26 mouse cellular contexts compared by ENCODE assay signal in the genomic region with DNA sequence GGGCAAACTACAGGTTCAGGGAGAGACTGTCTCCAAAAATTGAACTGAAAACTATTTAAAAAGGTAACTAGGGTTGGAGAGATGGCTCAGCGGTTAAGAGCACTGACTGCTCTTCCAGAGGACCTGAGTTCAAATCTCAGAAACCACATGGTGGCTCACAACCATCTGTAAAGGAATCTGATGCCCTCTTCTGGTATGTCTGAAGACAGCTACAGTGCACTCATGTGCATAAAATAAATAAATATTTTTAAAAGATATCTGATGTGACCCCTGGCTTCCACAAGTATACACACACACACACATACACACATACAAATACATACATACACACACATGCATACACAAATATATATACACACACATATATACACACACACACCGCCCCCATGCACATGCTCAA. TPM values are rescaled to one million over a fixed set of nuclear protein-coding genes. Genes with fewer than 3 reads are reported as not detected.
DNase-seq lines count a peak whose midpoint lies in the region; ATAC-seq and TF ChIP-seq lines count a peak whose summit lies in the region.
"Had no signal": no experiment of that assay in that cellular context is flagged by ENCODE, and none has a peak within 500 bp of the region (broad histone marks: within the 10 kb centered on the region; RNA-seq: fewer than 3 reads in every experiment).

No protein-coding gene starts in this region.

- no peaks in the 10 kb centered on the region for H3K4me1 ChIP-seq in hindbrain, postnatal 0 days (ENCODE audit: insufficient read depth, low read length)
- no peaks in the 10 kb centered on the region for H3K4me1 ChIP-seq in hindbrain, embryonic 16.5 days (ENCODE audit: control insufficient read depth, insufficient read depth, low read depth, low read length)
- peaks cover 0 to 6% of the 10 kb centered on the region in 2 experiments; a peak in 2 of 4 replicates for H3K4me1 ChIP-seq in liver, embryonic 14.5 days (replicated peaks; ENCODE audit: control insufficient read depth in 2 of 2, insufficient read depth in 2 of 2, low read length in 1 of 2)
- peaks cover 8% of the 10 kb centered on the region for H3K4me1 ChIP-seq in liver, embryonic 12.5 days
- H3K4me1 ChIP-seq in CH12.LX (ENCODE audit: control insufficient read depth in 1 of 2, insufficient read depth in 2 of 2): peaks cover 0 to 7% of the 10 kb centered on the region in 2 experiments; a peak in 1 of 4 replicates
- H3K4me1 ChIP-seq: midbrain, embryonic 15.5 days had no signal

- no peak for TF ChIP-seq POLR2A in CH12.LX (IDR thresholded peaks at IDR 0.05; ENCODE audit: low read depth, low read length)

- no peak for DNase-seq in hindbrain, postnatal 0 days (ENCODE audit: low spot score)
- no peak for DNase-seq in liver, embryonic 14.5 days (ENCODE audit: low read depth in 3 of 3, low spot score in 3 of 3)
- DNase-seq in CH12.LX (ENCODE audit: extremely low read depth): no peak
- DNase-seq in right cerebral cortex, adult 18-20 months: no peak
- DNase-seq: adrenal gland, adult 2 months; adrenal gland, postnatal 36 days; cerebellum, adult 2 months; cerebellum, postnatal 14 days; heart, postnatal 36 days; kidney, adult 2 months; kidney, postnatal 10 days; layer of hippocampus, adult 9-11 months; liver, embryonic 13.5 days; lung, embryonic 14.5 days; right cerebral cortex, postnatal 4 days; thymus, adult 2 months; thymus, postnatal 36 days had no signal

- peak; percentile 29; the same call in 1 of the 2 replicates for TF ChIP-seq CTCF in hindbrain, postnatal 0 days (IDR thresholded peaks at IDR 0.05; ENCODE audit: low read depth)
- TF ChIP-seq CTCF in liver, embryonic 14.5 days (IDR thresholded peaks at IDR 0.05; ENCODE audit: low read depth): peak; percentile 7; the same call in 1 of the 2 replicates
- TF ChIP-seq CTCF in CH12.LX (conservative IDR thresholded peaks at IDR 0.05 in 1 of 2, IDR thresholded peaks at IDR 0.05 in 1 of 2; ENCODE audit: low read depth in 2 of 2, low read length in 2 of 2): peak in 1 of 2 experiments; percentile 25; a peak in 2 of 4 replicates

- in situ Hi-C loops in CH12.LX (cut with MboI; ENCODE audit: low pct_ligation_motif_present, low pct_unique_long_range_greater_than_20kb, low sequenced_read_pairs): no loop called here

- H3K4me3 ChIP-seq in hindbrain, postnatal 0 days (ENCODE audit: low read length): no peak overlapping the region
- no peak overlapping the region for H3K4me3 ChIP-seq in hindbrain, embryonic 16.5 days (ENCODE audit: low read length)
- no peak overlapping the region for H3K4me3 ChIP-seq in liver, embryonic 14.5 days (ENCODE audit: insufficient read depth in 1 of 2, low read depth in 2 of 2, low read length in 2 of 2)
- no peak overlapping the region for H3K4me3 ChIP-seq in liver, embryonic 12.5 days
- H3K4me3 ChIP-seq in CH12.LX (replicated peaks in 1 of 3; ENCODE audit: low read depth in 2 of 3, low read length in 2 of 3, poor library complexity in 1 of 3): no peak overlapping the region
- no peak overlapping the region for H3K4me3 ChIP-seq in macrophage (ENCODE audit: inconsistent target)
- H3K4me3 ChIP-seq: erythroblast, embryonic 14.5 days; hindbrain, embryonic 13.5 days; limb, embryonic 13.5 days; liver, embryonic 13.5 days; midbrain, embryonic 15.5 days had no signal

- H3K36me3 ChIP-seq in hindbrain, postnatal 0 days (ENCODE audit: insufficient read depth, low read length): no peaks in the 10 kb centered on the region
- no peaks in the 10 kb centered on the region for H3K36me3 ChIP-seq in hindbrain, embryonic 16.5 days (ENCODE audit: control insufficient read depth, insufficient read depth, low read length)
- no peaks in the 10 kb centered on the region for H3K36me3 ChIP-seq in liver, embryonic 14.5 days (replicated peaks; ENCODE audit: control insufficient read depth, insufficient read depth, low read depth)
- H3K36me3 ChIP-seq in liver, embryonic 12.5 days: no peaks in the 10 kb centered on the region
- H3K36me3 ChIP-seq in CH12.LX (replicated peaks in 1 of 2; ENCODE audit: control insufficient read depth in 1 of 2, insufficient read depth in 1 of 2, low read length in 1 of 2): no peaks in the 10 kb centered on the region
- no peaks in the 10 kb centered on the region for H3K36me3 ChIP-seq in macrophage (ENCODE audit: inconsistent target)
- H3K36me3 ChIP-seq: hindbrain, embryonic 13.5 days; limb, embryonic 13.5 days; liver, embryonic 13.5 days; midbrain, embryonic 15.5 days had no signal

- no peaks in the 10 kb centered on the region for H3K27me3 ChIP-seq in hindbrain, postnatal 0 days (ENCODE audit: insufficient read depth, low read length)
- no peaks in the 10 kb centered on the region for H3K27me3 ChIP-seq in hindbrain, embryonic 16.5 days (replicated peaks; ENCODE audit: control insufficient read depth, insufficient read depth, low read length)
- no peaks in the 10 kb centered on the region for H3K27me3 ChIP-seq in liver, embryonic 14.5 days (ENCODE audit: control insufficient read depth, insufficient read depth, low read length)
- H3K27me3 ChIP-seq in liver, embryonic 12.5 days (replicated peaks): no peaks in the 10 kb centered on the region
- H3K27me3 ChIP-seq in CH12.LX (replicated peaks): no peaks in the 10 kb centered on the region
- H3K27me3 ChIP-seq: hindbrain, embryonic 13.5 days; limb, embryonic 13.5 days; liver, embryonic 13.5 days; midbrain, embryonic 15.5 days had no signal

- no peak for TF ChIP-seq EP300 in liver, embryonic 14.5 days (IDR thresholded peaks at IDR 0.05; ENCODE audit: low read depth)
- TF ChIP-seq EP300 in CH12.LX (IDR thresholded peaks at IDR 0.05; ENCODE audit: low read length): no peak

- no peaks in the 10 kb centered on the region for H3K79me2 ChIP-seq in CH12.LX (replicated peaks; ENCODE audit: control insufficient read depth, extremely low read depth, insufficient read depth, poor library complexity, severe bottlenecking)
- no peaks in the 10 kb centered on the region for H3K79me2 ChIP-seq in macrophage (ENCODE audit: inconsistent target)

- peak; percentile 25 for TF ChIP-seq RAD21 in CH12.LX (IDR thresholded peaks at IDR 0.05; ENCODE audit: low read depth, low read length)

- no peak for ATAC-seq in hindbrain, postnatal 0 days
- ATAC-seq in hindbrain, embryonic 16.5 days: no peak
- no peak for ATAC-seq in liver, embryonic 14.5 days (ENCODE audit: insufficient read depth)
- ATAC-seq in liver, embryonic 12.5 days: no peak
- ATAC-seq: activated CD4-positive, CD25-positive, alpha-beta regulatory T cell, adult 4 months; forebrain, embryonic 16.5 days; midbrain, embryonic 15.5 days had no signal

- dilution Hi-C loops in CH12.LX (cut with MboI; ENCODE audit: extremely low pct_ligation_motif_present, extremely low pct_unique_long_range_greater_than_20kb, low sequenced_read_pairs): no loop called here

- H3K4me2 ChIP-seq in hindbrain, postnatal 0 days (ENCODE audit: low read depth, low read length): no peak overlapping the region
- H3K4me2 ChIP-seq in hindbrain, embryonic 16.5 days (ENCODE audit: low read length): no peak overlapping the region
- H3K4me2 ChIP-seq in liver, embryonic 14.5 days (ENCODE audit: low read depth): no peak overlapping the region
- H3K4me2 ChIP-seq in liver, embryonic 12.5 days: no peak overlapping the region
- no peak overlapping the region for H3K4me2 ChIP-seq in CH12.LX (ENCODE audit: insufficient read depth, low read depth, poor library complexity, severe bottlenecking)
- H3K4me2 ChIP-seq: hindbrain, embryonic 13.5 days; limb, embryonic 13.5 days; liver, embryonic 13.5 days; lung, embryonic 14.5 days; midbrain, embryonic 15.5 days had no signal

- H3K27ac ChIP-seq in hindbrain, postnatal 0 days: no peak overlapping the region
- H3K27ac ChIP-seq in hindbrain, embryonic 16.5 days (ENCODE audit: low read depth, low read length): no peak overlapping the region
- H3K27ac ChIP-seq in liver, embryonic 14.5 days: no peak overlapping the region
- H3K27ac ChIP-seq in liver, embryonic 12.5 days: no peak overlapping the region
- H3K27ac ChIP-seq in CH12.LX (ENCODE audit: insufficient read depth, low read depth) (no peak overlapping the region), macrophage (0 out of 2 replicates have a peak overlapping the region, but pooled peaks have one; percentile 38)
- H3K27ac ChIP-seq: hindbrain, embryonic 13.5 days; limb, embryonic 13.5 days; liver, embryonic 13.5 days; midbrain, embryonic 15.5 days had no signal

- no peak overlapping the region for H3K9ac ChIP-seq in hindbrain, postnatal 0 days (replicated peaks; ENCODE audit: low read length)
- H3K9ac ChIP-seq in hindbrain, embryonic 16.5 days (ENCODE audit: low read depth, low read length): no peak overlapping the region
- no peak overlapping the region for H3K9ac ChIP-seq in liver, embryonic 14.5 days (replicated peaks)
- H3K9ac ChIP-seq in liver, embryonic 12.5 days: no peak overlapping the region
- no peak overlapping the region for H3K9ac ChIP-seq in CH12.LX (ENCODE audit: insufficient read depth, low read depth)
- H3K9ac ChIP-seq: hindbrain, embryonic 13.5 days; limb, embryonic 13.5 days; liver, embryonic 13.5 days; lung, embryonic 14.5 days; midbrain, embryonic 15.5 days had no signal

- 90% methylated on average over 2 of the region's 2 CpGs for WGBS in hindbrain, postnatal 0 days
- 92% methylated on average over 2 of the region's 2 CpGs for WGBS in hindbrain, embryonic 16.5 days
- WGBS in liver, embryonic 14.5 days (ENCODE audit: insufficient replicate concordance): 76% methylated on average over 2 of the region's 2 CpGs
- 73% methylated on average over 2 of the region's 2 CpGs for WGBS in liver, embryonic 12.5 days (ENCODE audit: insufficient replicate concordance)
- 87% methylated on average over 2 of the region's 2 CpGs for WGBS in macrophage (ENCODE audit: missing documents)

- H3K9me3 ChIP-seq in hindbrain, postnatal 0 days (ENCODE audit: low read length): no peaks in the 10 kb centered on the region
- no peaks in the 10 kb centered on the region for H3K9me3 ChIP-seq in hindbrain, embryonic 16.5 days (ENCODE audit: control insufficient read depth, low read length)
- H3K9me3 ChIP-seq in liver, embryonic 14.5 days (ENCODE audit: control insufficient read depth, low read length): no peaks in the 10 kb centered on the region
- no peaks in the 10 kb centered on the region for H3K9me3 ChIP-seq in liver, embryonic 12.5 days (replicated peaks)
- H3K9me3 ChIP-seq in CH12.LX (replicated peaks; ENCODE audit: low read length): no peaks in the 10 kb centered on the region
- H3K9me3 ChIP-seq: hindbrain, embryonic 13.5 days; limb, embryonic 13.5 days; liver, embryonic 13.5 days; midbrain, embryonic 15.5 days had no signal

RNA-seq across cellular contexts. Expression of a gene that starts 31.3 kb away (rescaled TPM):
- 9.1 and 11.4 TPM in 2 replicates for total RNA-seq in hindbrain, postnatal 0 days (2014; rRNA removed)
- polyA plus RNA-seq in hindbrain, postnatal 0 days (2015; fragmentation: Nextera tagmentation; extraction: Ambion mirVana): 42.3 and 43.9 TPM in 2 replicates
- polyA plus RNA-seq in hindbrain, embryonic 16.5 days (2015; fragmentation: Nextera tagmentation; extraction: Ambion mirVana): 35.5 and 39.7 TPM in 2 replicates
- 4.7 and 7.3 TPM in 2 replicates for polyA plus RNA-seq in liver, embryonic 14.5 days (2012; rRNA removed)
- polyA plus RNA-seq in liver, embryonic 14.5 days (2014; fragmentation: Nextera tagmentation; extraction: Ambion mirVana): 3.3 and 4.6 TPM in 2 replicates
- polyA plus RNA-seq in liver, embryonic 12.5 days (2016; fragmentation: Nextera tagmentation; extraction: Ambion mirVana): 12.9 and 14.9 TPM in 2 replicates
- 5.3 and 5.5 TPM in 2 replicates for total RNA-seq in CH12.LX (2012; rRNA removed)
- 7.4 and 8.7 TPM in 2 replicates for total RNA-seq in CH12.LX (2014; rRNA removed)
- polyA plus RNA-seq in CH12.LX (2012; ENCODE audit: insufficient read length, low read depth): 21.6 and 22.0 TPM in 2 replicates
- total RNA-seq in macrophage (2018; cell fraction: chromatin; rRNA removed): 100 to 1,000 TPM in 13 of 26 experiments, 10 to 100 TPM in 13; 58.0 to 159 (median 101) TPM
- total RNA-seq in macrophage (2018; cell fraction: cytosol; rRNA removed): 10 to 100 TPM in 16 of 26 experiments, 1 to 10 TPM in 10; 6.9 to 20.4 (median 11.7) TPM
- total RNA-seq in macrophage (2018; cell fraction: nucleus; rRNA removed): 100 to 1,000 TPM in 1 of 26 experiments, 10 to 100 TPM in 25; 24.1 to 120 (median 52.0) TPM
- polyA plus RNA-seq in macrophage (2018): 16.8 to 32.4 TPM (median 22.3 TPM) in 3 replicates
